Mouse (Mus musculus) urinary bladder, adult 18-20 months (tissue): ENCODE measurements around the gene Clec1b.
A peak's percentile ranks its signal among the peaks of the same experiment; 100 is the strongest.

ENCODE experiments used
- DNase-seq, 2 experiments: peaks; one replicate each; pipeline ENCODE4 v3.0.0; 2022; ENCODE audit warnings: low spot score in 2 of 2, mixed read lengths in 2 of 2

The Clec1b gene

DNA sequence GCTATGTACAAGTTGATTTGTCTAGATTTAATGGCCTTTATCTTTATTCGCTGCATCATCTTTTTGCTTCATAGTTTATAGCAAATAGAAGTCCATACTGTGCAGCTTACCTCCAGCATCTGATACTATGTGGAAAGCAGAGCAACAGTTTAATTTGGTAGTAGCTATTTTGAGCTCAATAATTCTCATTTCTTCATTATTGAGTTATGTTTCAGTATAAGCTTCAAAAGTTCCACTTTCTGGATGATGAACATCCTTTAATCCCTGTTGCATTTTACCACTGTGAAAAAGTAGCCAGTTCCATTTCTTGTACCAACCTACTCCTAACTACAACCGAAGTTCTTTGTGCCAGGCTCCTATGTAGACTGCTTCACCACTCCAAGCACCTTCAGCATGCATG, 11.5 kb downstream of the Clec1b start, which contains the start of gene Clec9a:
Gene Clec9a, plus strand, starts transcription at position 301 of the 400 bp plus-strand sequence.
- DNase-seq, result no peak

DNA sequence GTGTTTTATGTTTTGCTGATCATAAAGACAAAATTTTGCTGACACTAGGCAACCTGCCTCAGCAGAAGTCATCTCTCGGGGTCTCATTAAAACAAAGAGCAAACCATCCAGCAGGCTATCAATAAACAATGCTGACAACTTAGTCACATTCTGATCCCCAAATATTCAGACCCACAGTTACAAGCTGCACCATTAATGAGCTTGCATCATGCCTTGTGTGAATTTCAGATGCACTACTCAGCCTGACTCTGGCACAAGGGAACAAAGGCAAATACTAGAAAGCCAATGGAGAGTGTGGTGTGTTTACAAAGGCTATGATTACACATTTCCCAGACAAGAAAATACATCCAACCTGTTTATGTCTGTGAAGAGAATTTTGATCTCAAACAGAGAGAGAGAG, 17.1 kb downstream of the Clec1b start:
- DNase-seq, result no peak

DNA sequence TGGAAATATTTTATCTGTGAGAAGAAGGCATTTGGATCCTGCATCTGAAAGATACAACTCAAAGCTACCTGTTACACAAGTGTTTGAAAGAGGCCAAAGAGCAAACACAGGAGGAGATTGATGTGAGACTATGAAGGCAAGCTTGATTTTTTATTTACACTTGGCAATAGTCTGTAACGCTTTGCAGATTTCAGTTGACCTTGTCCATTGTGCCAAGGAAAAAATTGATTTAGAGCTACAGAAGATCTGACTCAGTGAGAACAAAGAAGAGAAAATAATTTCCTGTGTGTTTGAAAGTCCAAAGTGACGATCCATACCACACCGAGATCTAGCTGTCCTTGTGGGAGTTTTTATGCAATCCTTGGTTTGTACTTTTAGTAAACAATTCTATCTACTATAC, 25.2 kb downstream of the Clec1b start:
- DNase-seq, result no peak

DNA sequence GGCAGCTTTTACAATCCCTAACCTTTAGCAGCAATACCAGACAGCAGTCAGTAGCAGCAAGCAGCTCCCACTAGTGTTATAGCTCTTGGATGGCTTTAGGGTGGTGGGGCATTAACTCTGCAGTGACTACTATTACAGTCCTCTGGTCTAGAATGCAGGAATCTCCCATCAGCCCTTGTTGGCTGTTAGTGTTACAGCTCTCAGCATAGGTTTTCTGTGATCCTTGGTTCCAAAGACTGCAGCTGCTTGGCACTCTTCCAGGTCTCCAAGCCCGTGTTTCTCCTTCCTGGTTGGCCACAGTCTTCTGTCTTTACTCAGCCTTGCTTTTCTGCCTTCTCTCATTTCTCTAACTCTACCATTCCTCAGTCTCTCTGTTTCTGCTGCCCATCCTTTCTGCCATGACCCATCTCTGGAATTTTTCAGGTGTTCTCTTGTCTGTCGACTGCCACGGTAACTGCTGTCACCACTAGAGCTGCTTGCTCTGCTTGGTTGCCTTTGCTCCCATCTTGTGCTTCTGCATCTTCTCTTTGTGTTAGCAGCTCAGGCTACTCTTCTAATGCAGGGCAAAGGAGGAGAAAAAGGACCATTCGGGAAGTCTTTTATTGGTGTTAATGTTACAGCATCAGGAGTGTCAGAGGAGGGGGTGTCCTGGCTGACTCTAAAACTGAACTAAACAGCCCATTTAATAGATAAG, 26.1 kb downstream of the Clec1b start:
- no peak for DNase-seq

DNA sequence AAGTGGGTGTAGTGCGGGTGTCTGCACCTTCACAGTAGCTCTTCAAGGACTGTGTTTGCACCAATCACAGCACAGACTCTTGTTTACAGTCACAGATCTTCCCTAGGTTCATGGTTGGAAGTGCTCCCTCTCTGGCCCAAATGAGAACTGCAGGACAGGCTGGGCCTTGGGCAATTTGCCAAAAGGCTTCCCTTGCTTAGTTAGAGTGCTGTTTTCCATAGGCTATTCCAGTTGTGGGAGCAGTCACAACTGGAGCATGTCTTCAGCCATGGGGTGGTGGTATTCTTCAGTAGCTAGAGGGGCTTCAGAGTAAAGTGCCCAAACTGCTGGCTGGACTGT, 26.6 kb downstream of the Clec1b start:
- peak; percentile 24 to 47 for DNase-seq

DNA sequence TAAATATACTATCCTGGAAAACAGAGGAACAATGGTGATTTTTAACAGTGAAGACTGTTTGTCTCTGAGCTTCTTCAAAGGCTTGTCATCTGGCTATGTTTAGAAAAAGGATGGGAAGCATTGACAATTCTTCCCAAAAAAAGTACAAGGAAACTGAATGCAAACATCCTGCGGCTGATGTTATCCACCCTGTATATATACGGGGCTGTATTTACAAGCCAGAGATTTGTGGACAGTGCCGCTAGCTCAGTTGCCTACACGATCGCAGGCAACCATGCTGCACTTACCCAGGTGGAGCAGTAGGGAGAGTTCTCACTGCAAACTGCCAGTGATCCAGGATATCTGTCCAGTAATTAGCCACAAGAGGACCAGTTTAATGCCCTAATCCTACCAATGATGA, 28.1 kb downstream of the Clec1b start:
- DNase-seq, result no peak

DNA sequence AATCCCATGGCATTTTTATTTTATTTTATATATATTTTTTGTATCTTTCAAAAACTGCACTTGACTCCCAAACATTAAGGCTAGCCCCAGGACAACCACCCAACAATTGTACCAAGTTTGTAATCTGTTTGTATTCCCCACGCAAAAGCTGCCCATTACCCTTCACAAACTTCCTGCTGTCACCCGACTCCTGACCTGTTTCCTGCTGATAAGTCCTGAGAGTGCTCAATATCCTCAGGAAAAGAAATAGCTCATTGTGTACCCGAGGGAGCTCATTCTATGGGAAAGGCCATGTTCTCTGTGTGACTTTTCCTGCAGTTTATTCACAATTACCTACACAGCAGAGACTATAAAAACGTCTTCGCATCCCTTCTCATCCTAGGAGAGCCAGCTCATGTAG, 28.7 kb downstream of the Clec1b start:
- no peak for DNase-seq

DNA sequence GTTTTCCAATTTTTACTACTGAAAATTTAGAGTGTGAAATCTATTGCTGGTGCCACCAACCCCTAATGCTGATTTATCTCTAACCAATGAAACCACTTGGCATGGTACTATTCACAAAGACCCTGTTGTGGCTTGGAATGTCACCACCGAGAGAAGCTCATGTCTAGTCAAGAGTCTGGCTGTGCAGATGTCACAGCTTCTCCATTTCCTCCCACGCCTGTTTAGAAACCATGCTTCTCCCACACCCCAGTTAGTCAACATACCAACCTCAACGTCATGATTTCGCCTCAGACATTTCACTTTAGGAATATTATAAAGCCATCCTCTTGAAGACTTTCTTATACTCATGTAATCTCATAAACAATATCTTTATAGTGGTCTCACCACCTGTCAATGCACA, 30.2 kb downstream of the Clec1b start:
- no peak for DNase-seq

DNA sequence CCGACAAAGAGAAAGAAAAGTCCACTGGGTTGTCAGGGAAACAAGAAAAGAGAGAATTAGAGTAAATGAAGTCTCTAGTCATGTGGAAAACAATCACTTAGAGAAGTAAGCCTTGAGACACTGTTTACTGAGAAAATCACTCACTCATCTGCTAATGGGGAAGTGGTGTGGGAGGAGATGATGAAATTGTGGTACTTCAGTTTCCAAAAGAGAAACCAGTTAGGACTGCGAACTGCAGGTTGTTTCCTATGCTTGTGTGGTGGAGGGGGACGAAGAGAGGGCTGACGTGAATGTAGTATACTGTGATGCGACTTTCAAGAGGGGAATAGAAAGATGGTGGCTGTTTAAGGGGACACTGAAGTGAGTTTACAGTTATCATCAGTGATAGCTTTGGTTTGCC, 37.1 kb downstream of the Clec1b start:
- no peak for DNase-seq

DNA sequence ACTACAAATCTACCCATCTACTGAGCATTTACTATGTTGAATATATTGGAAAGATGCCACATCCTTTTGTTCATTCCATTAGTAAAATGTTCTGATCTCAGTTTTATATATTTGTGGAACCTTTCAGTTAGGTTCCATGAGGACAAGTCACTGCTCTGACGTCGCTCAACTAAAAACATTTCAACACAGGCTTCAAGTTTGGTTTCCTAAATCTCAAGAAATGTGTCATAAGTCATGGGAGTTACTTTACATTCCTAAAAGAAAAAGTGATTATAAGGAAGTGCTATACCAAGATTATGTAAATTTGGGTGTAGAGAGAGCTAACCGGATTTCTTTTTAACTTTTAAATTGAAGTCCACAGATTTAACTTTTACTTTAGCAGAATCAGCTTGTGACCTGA, 38.9 kb downstream of the Clec1b start:
- DNase-seq, result no peak

DNA sequence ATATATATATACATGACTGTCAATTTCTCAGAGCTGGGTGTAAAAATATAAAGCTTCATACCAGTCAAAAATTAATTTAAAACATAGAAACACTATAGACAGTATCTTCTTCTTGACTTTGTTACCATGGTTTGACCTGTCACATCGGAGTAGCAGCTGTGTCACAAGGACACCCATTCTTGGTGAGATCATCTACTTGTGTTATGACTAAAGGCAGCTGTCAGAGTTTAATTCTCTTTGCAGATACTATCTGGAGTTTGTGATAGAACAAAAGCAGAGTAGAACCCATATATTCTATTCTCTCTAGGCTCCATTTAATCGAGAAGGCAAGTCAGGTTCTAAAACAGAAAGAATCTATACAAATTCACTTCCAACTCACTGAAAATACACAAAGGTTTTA, 40.9 kb downstream of the Clec1b start:
- DNase-seq, result no peak

DNA sequence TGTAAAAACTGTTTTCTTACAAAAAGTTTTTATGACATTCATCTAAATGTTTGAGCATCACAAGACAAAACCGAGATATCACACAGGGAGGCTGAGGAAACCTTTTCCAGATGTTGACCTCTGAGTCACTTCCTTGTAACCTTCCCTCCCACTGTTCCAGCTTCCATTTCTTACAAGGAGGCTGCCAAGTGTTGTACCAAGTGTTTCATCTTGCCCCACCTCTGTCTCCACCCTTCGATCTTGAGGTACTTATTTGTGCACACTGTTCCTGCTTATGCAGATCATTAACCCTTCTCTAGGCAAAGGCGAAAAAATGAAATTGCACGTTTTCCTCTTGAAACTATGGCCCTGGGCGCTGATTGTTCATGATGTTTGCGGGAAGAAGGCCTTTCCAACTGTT, 52.6 kb downstream of the Clec1b start:
- no peak for DNase-seq

DNA sequence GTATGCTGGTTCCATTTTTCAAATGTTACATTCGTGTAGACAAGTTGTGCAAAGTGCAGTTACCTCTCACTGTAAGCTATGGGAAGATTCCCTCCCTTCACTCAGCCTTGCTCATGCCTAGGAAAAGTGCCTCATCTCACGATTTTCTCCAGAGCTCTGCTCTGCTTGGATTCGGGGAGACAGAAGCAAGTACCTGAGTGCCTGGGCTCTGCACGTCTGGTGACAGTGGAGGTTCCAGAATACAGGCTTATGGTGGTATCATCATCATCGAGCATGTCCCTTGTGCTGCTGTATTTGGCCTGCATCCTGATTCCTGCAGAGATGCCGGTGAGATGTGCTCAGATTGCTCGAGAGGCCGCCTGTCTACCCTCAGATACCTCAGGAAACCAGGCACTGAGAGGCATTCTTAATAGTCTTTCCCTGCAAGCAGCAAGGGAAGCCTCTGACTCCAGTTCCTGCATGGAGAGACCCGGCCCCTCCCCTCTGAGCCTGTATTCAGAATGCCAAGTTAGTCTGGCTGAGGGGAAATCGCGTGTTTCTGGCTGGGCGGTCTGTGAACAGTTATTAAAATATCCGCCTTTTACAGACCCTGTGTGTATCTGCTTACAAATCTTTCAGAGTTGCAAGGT, 54.4 kb downstream of the Clec1b start, which contains the start of gene Clec1a:
Gene Clec1a, minus strand, starts transcription at position 590 of the 629 bp plus-strand sequence.
- no peak for DNase-seq
